Mouse (Mus musculus): ENCODE results near the gene Eaf2. TPM values are rescaled to one million over a fixed set of nuclear protein-coding genes. Genes with fewer than 3 reads are reported as not detected.

Gene Eaf2
- polyA plus RNA-seq (2015; fragmentation: Nextera tagmentation; extraction: Ambion mirVana), result 1.0 and 1.3 TPM in 2 replicates

DNA sequence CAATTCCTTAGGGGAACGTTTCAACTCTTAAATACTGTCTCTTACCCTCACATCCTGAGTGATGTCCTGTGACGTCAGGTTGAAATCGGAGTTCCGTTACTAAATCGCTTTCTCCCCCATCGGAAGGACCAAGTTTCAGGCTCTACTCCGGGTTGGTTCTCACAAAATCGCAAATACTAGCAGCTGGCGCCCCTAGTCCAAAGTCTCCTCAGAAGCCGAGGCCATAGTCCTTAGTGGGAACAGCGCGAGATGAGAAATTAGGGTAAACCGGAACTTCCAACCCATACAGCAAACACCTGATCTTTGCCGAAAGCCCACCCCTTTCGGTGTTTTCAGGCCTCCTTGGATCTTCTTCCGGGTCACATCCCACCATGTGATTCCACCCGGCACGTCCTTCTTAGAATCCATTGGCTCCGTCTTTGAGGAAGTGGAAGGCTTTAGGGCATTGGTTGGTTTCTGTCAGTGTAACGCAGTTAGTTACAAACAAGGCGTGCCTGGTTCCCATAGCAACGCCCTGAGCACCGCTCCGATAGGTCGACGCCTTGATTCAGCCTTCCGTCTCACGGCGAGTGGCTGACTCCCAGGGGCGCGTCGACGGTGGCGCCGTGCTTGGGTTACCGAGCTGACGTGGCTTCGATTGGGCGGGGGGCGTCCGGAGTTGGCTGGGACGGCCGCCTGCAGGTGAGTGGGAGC is at the start of gene Eaf2, which contains the start of gene Golgb1:
Eaf2 (minus strand) TSS at position 421 of the 693 bp plus-strand sequence.
Golgb1 (plus strand) TSS at position 558 of the 693 bp plus-strand sequence.
- Histone ChIP-seq H3K4me2 (ENCODE audit: low read depth, low read length) (peak within 1 kb of the TSS; percentile 78), H3K4me3 (ENCODE audit: low read length) (peak within 1 kb of the TSS; percentile 94), H3K27me3 (ENCODE audit: control insufficient read depth, insufficient read depth, low read depth, low read length) (no peaks in the 10 kb centered on the region), H3K9ac (ENCODE audit: low read length) (peak within 1 kb of the TSS; percentile 85), H3K9me3 (ENCODE audit: control insufficient read depth, low read length) (no peaks in the 10 kb centered on the region), H3K27ac (ENCODE audit: low read length) (peak within 1 kb of the TSS; percentile 77), H3K36me3 (ENCODE audit: control insufficient read depth, insufficient read depth, low read length) (peaks cover 8% of the 10 kb centered on the region), H3K4me1 (replicated peaks; ENCODE audit: control insufficient read depth, insufficient read depth, low read length) (peaks cover 13% of the 10 kb centered on the region)
- peak; percentile 100 for ATAC-seq (ENCODE audit: low read depth)
- WGBS, result under 1% methylated on average over 43 of the region's 43 CpGs

- Histone ChIP-seq H3K4me2 (ENCODE audit: low read depth, low read length) (no peak overlapping the region), H3K4me1 (replicated peaks; ENCODE audit: control insufficient read depth, insufficient read depth, low read length) (no peaks in the 10 kb centered on the region), H3K27me3 (ENCODE audit: control insufficient read depth, insufficient read depth, low read depth, low read length) (no peaks in the 10 kb centered on the region), H3K36me3 (ENCODE audit: control insufficient read depth, insufficient read depth, low read length) (peaks cover 31% of the 10 kb centered on the region), H3K9me3 (ENCODE audit: control insufficient read depth, low read length) (no peaks in the 10 kb centered on the region), H3K4me3 (ENCODE audit: low read length) (no peak overlapping the region), H3K9ac (ENCODE audit: low read length) (no peak overlapping the region), H3K27ac (ENCODE audit: low read length) (no peak overlapping the region)
- no peak for ATAC-seq (ENCODE audit: low read depth)
- WGBS, result 89% methylated on average over 8 of the region's 8 CpGs
These were observed 49.5 kb upstream of the Eaf2 start for GRCm38 (mm10) chr16:36924312-36924711.

GRCm38 (mm10) chr16:36921980-36922379 is 47.2 kb upstream of the Eaf2 start:
- peaks cover 35% of the 10 kb centered on the region for H3K36me3 ChIP-seq (ENCODE audit: control insufficient read depth, insufficient read depth, low read length)

DNA sequence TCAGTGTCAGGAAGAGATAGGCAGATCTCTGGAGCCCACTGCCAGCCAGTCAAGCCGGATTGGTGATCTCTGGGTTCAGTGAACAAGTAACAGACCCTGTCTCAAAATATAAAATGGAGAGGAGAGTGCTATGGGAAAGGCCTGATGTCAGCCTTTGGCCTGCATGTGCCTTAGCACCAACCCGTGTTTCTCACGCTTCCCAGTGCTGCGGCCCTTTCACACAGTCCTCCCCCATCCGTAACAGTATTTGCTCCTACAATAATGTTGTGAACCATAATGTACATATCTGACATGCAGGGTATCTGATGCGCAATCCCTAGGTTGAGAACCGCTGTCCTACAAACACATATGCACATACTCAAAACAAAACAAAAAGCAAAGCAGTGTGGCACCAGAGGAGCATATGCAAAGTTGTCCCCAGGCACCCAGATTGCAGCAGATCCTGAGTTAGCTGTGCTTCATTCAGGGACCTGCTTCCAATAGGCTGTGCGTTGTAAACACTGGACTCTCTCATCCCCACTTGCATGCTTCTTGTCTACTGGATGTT is 46.3 kb upstream of the Eaf2 start:
- H3K4me1 ChIP-seq (replicated peaks; ENCODE audit: control insufficient read depth, insufficient read depth, low read length), result no peaks in the 10 kb centered on the region
- no peaks in the 10 kb centered on the region for H3K27me3 ChIP-seq (ENCODE audit: control insufficient read depth, insufficient read depth, low read depth, low read length)
- no peak overlapping the region for H3K4me2 ChIP-seq (ENCODE audit: low read depth, low read length)
- H3K9me3 ChIP-seq (ENCODE audit: control insufficient read depth, low read length), result no peaks in the 10 kb centered on the region
- H3K4me3 ChIP-seq (ENCODE audit: low read length), result no peak overlapping the region
- H3K36me3 ChIP-seq (ENCODE audit: control insufficient read depth, insufficient read depth, low read length), result peaks cover 29% of the 10 kb centered on the region
- WGBS, result 87% methylated on average over 8 of the region's 8 CpGs
- no peak overlapping the region for H3K27ac ChIP-seq (ENCODE audit: low read length)
- no peak overlapping the region for H3K9ac ChIP-seq (ENCODE audit: low read length)
- ATAC-seq (ENCODE audit: low read depth), result no peak

More at GRCm38 (mm10) chr16:36921980-36922379, 47.2 kb upstream of the Eaf2 start:
- 74% methylated on average over 6 of the region's 6 CpGs for WGBS
- Histone ChIP-seq H3K9me3 (ENCODE audit: control insufficient read depth, low read length) (no peaks in the 10 kb centered on the region), H3K27me3 (ENCODE audit: control insufficient read depth, insufficient read depth, low read depth, low read length) (no peaks in the 10 kb centered on the region), H3K4me2 (ENCODE audit: low read depth, low read length) (no peak overlapping the region), H3K27ac (ENCODE audit: low read length) (no peak overlapping the region), H3K4me3 (ENCODE audit: low read length) (no peak overlapping the region), H3K4me1 (replicated peaks; ENCODE audit: control insufficient read depth, insufficient read depth, low read length) (no peaks in the 10 kb centered on the region), H3K9ac (ENCODE audit: low read length) (no peak overlapping the region)
- no peak for ATAC-seq (ENCODE audit: low read depth)

DNA sequence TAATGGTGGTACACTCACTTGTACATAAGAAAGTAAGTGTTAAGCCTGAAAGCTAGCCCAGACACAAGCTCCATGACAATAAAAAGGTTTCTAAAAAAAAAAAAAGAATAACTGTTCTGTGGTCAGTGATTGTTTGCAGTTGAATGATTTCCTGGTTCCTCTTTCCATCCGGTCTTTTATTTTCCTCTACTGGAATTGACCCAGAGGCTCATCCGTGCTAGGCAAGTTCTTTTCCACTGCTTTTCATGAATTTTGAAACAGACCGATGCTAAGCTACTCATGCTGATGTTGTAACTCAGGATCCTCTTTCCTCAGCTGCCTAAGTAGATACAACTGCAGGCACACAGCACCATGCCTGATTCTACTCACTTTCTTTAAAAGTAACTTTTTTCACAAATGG is 45.6 kb upstream of the Eaf2 start:
- Histone ChIP-seq H3K36me3 (ENCODE audit: control insufficient read depth, insufficient read depth, low read length) (peaks cover 27% of the 10 kb centered on the region), H3K27ac (ENCODE audit: low read length) (no peak overlapping the region), H3K4me1 (replicated peaks; ENCODE audit: control insufficient read depth, insufficient read depth, low read length) (no peaks in the 10 kb centered on the region), H3K9ac (ENCODE audit: low read length) (no peak overlapping the region), H3K9me3 (ENCODE audit: control insufficient read depth, low read length) (no peaks in the 10 kb centered on the region), H3K4me3 (ENCODE audit: low read length) (no peak overlapping the region), H3K27me3 (ENCODE audit: control insufficient read depth, insufficient read depth, low read depth, low read length) (no peaks in the 10 kb centered on the region), H3K4me2 (ENCODE audit: low read depth, low read length) (no peak overlapping the region)
- 73% methylated on average over 3 of the region's 3 CpGs for WGBS
- no peak for ATAC-seq (ENCODE audit: low read depth)

DNA sequence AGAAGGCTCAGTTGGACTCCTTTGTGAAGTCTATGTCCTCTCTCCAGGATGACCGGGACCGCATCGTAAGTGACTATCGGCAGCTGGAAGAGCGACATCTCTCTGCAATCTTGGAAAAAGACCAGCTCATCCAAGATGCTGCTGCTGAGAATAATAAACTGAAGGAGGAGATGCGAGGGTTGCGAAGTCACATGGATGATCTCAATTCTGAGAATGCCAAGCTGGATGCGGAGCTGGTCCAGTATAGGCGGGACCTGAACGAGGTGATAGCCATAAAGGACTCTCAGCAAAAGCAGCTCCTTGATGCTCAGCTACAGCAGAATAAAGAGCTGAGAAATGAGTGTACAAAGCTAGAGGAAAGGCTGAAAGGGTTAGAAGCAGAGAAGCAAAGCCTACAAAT is 43.7 kb upstream of the Eaf2 start:
- Histone ChIP-seq H3K27me3 (ENCODE audit: control insufficient read depth, insufficient read depth, low read depth, low read length) (no peaks in the 10 kb centered on the region), H3K4me3 (ENCODE audit: low read length) (no peak overlapping the region), H3K4me1 (replicated peaks; ENCODE audit: control insufficient read depth, insufficient read depth, low read length) (no peaks in the 10 kb centered on the region), H3K4me2 (ENCODE audit: low read depth, low read length) (no peak overlapping the region), H3K9me3 (ENCODE audit: control insufficient read depth, low read length) (no peaks in the 10 kb centered on the region), H3K36me3 (ENCODE audit: control insufficient read depth, insufficient read depth, low read length) (peaks cover 27% of the 10 kb centered on the region), H3K27ac (ENCODE audit: low read length) (no peak overlapping the region), H3K9ac (ENCODE audit: low read length) (no peak overlapping the region)
- no peak for ATAC-seq (ENCODE audit: low read depth)
- 95% methylated on average over 10 of the region's 10 CpGs for whole genome bisulfite sequencing

DNA sequence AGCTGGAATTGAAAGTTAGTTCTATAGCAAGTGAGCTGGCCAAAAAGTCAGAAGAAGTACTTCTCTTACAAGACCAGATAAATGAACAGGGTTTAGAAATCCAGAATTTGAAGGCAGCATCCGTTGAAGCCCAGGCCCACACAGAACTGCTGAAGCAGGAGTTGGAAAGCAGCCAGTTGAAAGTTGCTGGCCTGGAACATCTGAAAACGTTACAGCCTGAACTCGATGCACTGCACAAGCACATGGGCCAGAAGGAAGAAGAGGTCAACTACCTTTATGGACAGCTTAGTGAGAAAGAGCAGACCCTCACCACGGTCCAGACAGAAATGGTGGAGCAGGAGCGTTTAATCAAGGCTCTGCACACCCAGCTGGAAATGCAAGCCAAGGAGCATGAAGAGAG is 39.4 kb upstream of the Eaf2 start:
- H3K4me3 ChIP-seq (ENCODE audit: low read length), result no peak overlapping the region
- H3K27ac ChIP-seq (ENCODE audit: low read length), result no peak overlapping the region
- H3K27me3 ChIP-seq (ENCODE audit: control insufficient read depth, insufficient read depth, low read depth, low read length), result no peaks in the 10 kb centered on the region
- no peaks in the 10 kb centered on the region for H3K4me1 ChIP-seq (replicated peaks; ENCODE audit: control insufficient read depth, insufficient read depth, low read length)
- no peak for ATAC-seq (ENCODE audit: low read depth)
- H3K36me3 ChIP-seq (ENCODE audit: control insufficient read depth, insufficient read depth, low read length), result peaks cover 22% of the 10 kb centered on the region
- no peak overlapping the region for H3K9ac ChIP-seq (ENCODE audit: low read length)
- H3K4me2 ChIP-seq (ENCODE audit: low read depth, low read length), result no peak overlapping the region
- no peaks in the 10 kb centered on the region for H3K9me3 ChIP-seq (ENCODE audit: control insufficient read depth, low read length)
- 66% methylated on average over 5 of the region's 5 CpGs for WGBS

- H3K27ac ChIP-seq (ENCODE audit: low read length), result no peak overlapping the region; the same call in 1 of the 2 replicates
- no peak overlapping the region for H3K9ac ChIP-seq (ENCODE audit: low read length)
- H3K4me2 ChIP-seq (ENCODE audit: low read depth, low read length), result no peak overlapping the region
- H3K4me3 ChIP-seq (ENCODE audit: low read length), result no peak overlapping the region
- no peaks in the 10 kb centered on the region for H3K4me1 ChIP-seq (replicated peaks; ENCODE audit: control insufficient read depth, insufficient read depth, low read length)
- WGBS, result 75% methylated on average over 13 of the region's 13 CpGs
- H3K9me3 ChIP-seq (ENCODE audit: control insufficient read depth, low read length), result no peaks in the 10 kb centered on the region
- H3K27me3 ChIP-seq (ENCODE audit: control insufficient read depth, insufficient read depth, low read depth, low read length), result no peaks in the 10 kb centered on the region
- peaks cover 18% of the 10 kb centered on the region for H3K36me3 ChIP-seq (ENCODE audit: control insufficient read depth, insufficient read depth, low read length)
- ATAC-seq (ENCODE audit: low read depth), result peak; percentile 49; the same call in 1 of the 2 replicates
These were observed 37.5 kb upstream of the Eaf2 start for GRCm38 (mm10) chr16:36912311-36912710.

- Histone ChIP-seq H3K4me1 (replicated peaks; ENCODE audit: control insufficient read depth, insufficient read depth, low read length) (no peaks in the 10 kb centered on the region), H3K27me3 (ENCODE audit: control insufficient read depth, insufficient read depth, low read depth, low read length) (no peaks in the 10 kb centered on the region), H3K9ac (ENCODE audit: low read length) (no peak overlapping the region), H3K9me3 (ENCODE audit: control insufficient read depth, low read length) (no peaks in the 10 kb centered on the region), H3K27ac (ENCODE audit: low read length) (no peak overlapping the region; the same call in 1 of the 2 replicates), H3K4me3 (ENCODE audit: low read length) (no peak overlapping the region), H3K4me2 (ENCODE audit: low read depth, low read length) (no peak overlapping the region), H3K36me3 (ENCODE audit: control insufficient read depth, insufficient read depth, low read length) (peaks cover 18% of the 10 kb centered on the region)
- ATAC-seq (ENCODE audit: low read depth), result 0 out of 2 replicates have a peak, but pooled peaks have one; percentile 26
- 71% methylated on average over 10 of the region's 10 CpGs for WGBS
These were observed 37.1 kb upstream of the Eaf2 start for GRCm38 (mm10) chr16:36911909-36912308.

Measured in lung, embryonic 16.5 days (tissue).